14 mouse cellular contexts compared by ENCODE assay signal in the genomic region with DNA sequence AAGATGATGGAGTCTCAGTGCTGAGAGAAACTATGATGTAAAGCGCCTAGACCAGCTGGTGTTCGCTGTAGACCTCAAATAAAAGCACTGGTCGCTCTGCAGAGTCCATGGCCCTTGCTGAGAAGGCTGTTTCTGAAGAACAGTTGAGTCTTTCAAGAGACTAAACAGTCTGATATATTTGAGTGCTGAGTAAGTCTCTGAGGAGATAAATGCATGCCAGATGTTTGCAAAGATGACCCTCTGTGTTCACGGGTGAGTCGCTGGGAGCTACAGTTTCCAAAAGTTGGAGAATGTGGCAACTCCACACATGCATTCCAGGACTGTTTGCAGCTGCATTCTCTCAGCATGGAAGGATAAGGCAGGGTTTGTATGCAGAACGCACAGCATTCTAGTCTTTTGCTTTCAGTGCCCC.
DNase-seq lines count a peak whose midpoint lies in the region; ATAC-seq and TF ChIP-seq lines count a peak whose summit lies in the region.
"Had no signal": no experiment of that assay in that cellular context is flagged by ENCODE, and none has a peak within 500 bp of the region (broad histone marks: within the 10 kb centered on the region; RNA-seq: fewer than 3 reads in every experiment).

No protein-coding gene starts in this region.

- no peak overlapping the region for H3K27ac ChIP-seq in hindbrain, embryonic 11.5 days (ENCODE audit: low read depth, low read length)
- no peak overlapping the region for H3K27ac ChIP-seq in hindbrain, embryonic 13.5 days
- H3K27ac ChIP-seq in limb, embryonic 14.5 days (replicated peaks; ENCODE audit: low read depth, low read length): no peak overlapping the region
- H3K27ac ChIP-seq: hindbrain, embryonic 15.5 days had no signal

- no peak overlapping the region for H3K4me3 ChIP-seq in hindbrain, embryonic 11.5 days (ENCODE audit: low read depth, low read length)
- H3K4me3 ChIP-seq in hindbrain, embryonic 13.5 days: no peak overlapping the region
- no peak overlapping the region for H3K4me3 ChIP-seq in limb, embryonic 14.5 days (replicated peaks; ENCODE audit: low read length)
- H3K4me3 ChIP-seq: hindbrain, embryonic 15.5 days had no signal

- H3K4me2 ChIP-seq in hindbrain, embryonic 11.5 days (replicated peaks; ENCODE audit: low read depth, low read length): no peak overlapping the region
- no peak overlapping the region for H3K4me2 ChIP-seq in hindbrain, embryonic 13.5 days
- no peak overlapping the region for H3K4me2 ChIP-seq in limb, embryonic 14.5 days (replicated peaks; ENCODE audit: low read depth, low read length, severe bottlenecking)
- H3K4me2 ChIP-seq: hindbrain, embryonic 15.5 days had no signal

- WGBS in hindbrain, embryonic 11.5 days: 63% methylated on average over 6 of the region's 6 CpGs
- 71% methylated on average over 6 of the region's 6 CpGs for WGBS in hindbrain, embryonic 13.5 days
- WGBS in limb, embryonic 14.5 days: 36% methylated on average over 6 of the region's 6 CpGs

- no peak for TF ChIP-seq POLR2A in limb, embryonic 14.5 days (IDR thresholded peaks at IDR 0.05; ENCODE audit: borderline replicate concordance, extremely low read depth, insufficient read depth, insufficient read length)

- no peaks in the 10 kb centered on the region for H3K9me3 ChIP-seq in hindbrain, embryonic 11.5 days (ENCODE audit: control insufficient read depth, low read length)
- no peaks in the 10 kb centered on the region for H3K9me3 ChIP-seq in hindbrain, embryonic 13.5 days
- no peaks in the 10 kb centered on the region for H3K9me3 ChIP-seq in limb, embryonic 14.5 days (ENCODE audit: control insufficient read depth, low read length)
- H3K9me3 ChIP-seq: hindbrain, embryonic 15.5 days had no signal

- no peak overlapping the region for H3K9ac ChIP-seq in hindbrain, embryonic 11.5 days (ENCODE audit: low read depth, low read length)
- H3K9ac ChIP-seq in hindbrain, embryonic 13.5 days: no peak overlapping the region
- no peak overlapping the region for H3K9ac ChIP-seq in limb, embryonic 14.5 days (ENCODE audit: low read depth, low read length, severe bottlenecking)
- H3K9ac ChIP-seq: hindbrain, embryonic 15.5 days; liver, postnatal 0 days had no signal

- ATAC-seq in hindbrain, embryonic 11.5 days (ENCODE audit: low FRiP score): no peak
- ATAC-seq in hindbrain, embryonic 13.5 days (ENCODE audit: low FRiP score): no peak
- peak; percentile 56 for ATAC-seq in limb, embryonic 14.5 days (ENCODE audit: low FRiP score, low read depth)
- ATAC-seq in inflammation-experienced regulatory T-cells, adult 6 months: no peak
- ATAC-seq: liver, postnatal 0 days; midbrain, embryonic 16.5 days had no signal

- H3K27me3 ChIP-seq in hindbrain, embryonic 11.5 days (ENCODE audit: control insufficient read depth, insufficient read depth, low read length): no peaks in the 10 kb centered on the region
- H3K27me3 ChIP-seq in hindbrain, embryonic 13.5 days: no peaks in the 10 kb centered on the region
- no peaks in the 10 kb centered on the region for H3K27me3 ChIP-seq in limb, embryonic 14.5 days (ENCODE audit: control insufficient read depth, insufficient read depth, low read length)
- H3K27me3 ChIP-seq: hindbrain, embryonic 15.5 days had no signal

- H3K4me1 ChIP-seq in hindbrain, embryonic 11.5 days (replicated peaks; ENCODE audit: control insufficient read depth, insufficient read depth, low read length): no peaks in the 10 kb centered on the region
- H3K4me1 ChIP-seq in hindbrain, embryonic 13.5 days (replicated peaks): no peaks in the 10 kb centered on the region
- H3K4me1 ChIP-seq in limb, embryonic 14.5 days (ENCODE audit: control insufficient read depth, insufficient read depth, low read length): peaks cover 3% of the 10 kb centered on the region; the same call in 1 of the 2 replicates
- H3K4me1 ChIP-seq: hindbrain, embryonic 15.5 days had no signal

- H3K36me3 ChIP-seq in hindbrain, embryonic 11.5 days (ENCODE audit: control insufficient read depth, insufficient read depth, low read length): no peaks in the 10 kb centered on the region
- H3K36me3 ChIP-seq in hindbrain, embryonic 13.5 days: no peaks in the 10 kb centered on the region
- no peaks in the 10 kb centered on the region for H3K36me3 ChIP-seq in limb, embryonic 14.5 days (ENCODE audit: control insufficient read depth, insufficient read depth, low read length)
- H3K36me3 ChIP-seq: hindbrain, embryonic 15.5 days had no signal

- DNase-seq in hindbrain, embryonic 11.5 days (ENCODE audit: low spot score): peak; percentile 7
- DNase-seq in 3134 (ENCODE audit: extremely low read depth, insufficient read length, low spot score): peak; percentile 20
- peak; percentile 29 for DNase-seq in adipocyte (ENCODE audit: low spot score)
- DNase-seq in limb, embryonic 14.5 days (ENCODE audit: low spot score): peak; percentile 38
- no peak for DNase-seq in heart, adult 8-10 months (ENCODE audit: low spot score)
- DNase-seq in cerebellum, adult 8-10 months: no peak
- DNase-seq: cerebellum, adult 9-11 months; kidney, postnatal 36 days; liver, postnatal 0 days; spleen, adult 18-20 months had no signal

Comparison
In these comparisons a context has a peak if more than half of its experiments do, and no peak if none do; other contexts are left out.
1. DNase-seq: peak in hindbrain, embryonic 11.5 days (single experiment), 3134 (single experiment), adipocyte (single experiment) and limb, embryonic 14.5 days (single experiment); none in heart, adult 8-10 months (single experiment) and cerebellum, adult 8-10 months (single experiment).